10 mouse cellular contexts compared by ENCODE assay signal in the genomic region with DNA sequence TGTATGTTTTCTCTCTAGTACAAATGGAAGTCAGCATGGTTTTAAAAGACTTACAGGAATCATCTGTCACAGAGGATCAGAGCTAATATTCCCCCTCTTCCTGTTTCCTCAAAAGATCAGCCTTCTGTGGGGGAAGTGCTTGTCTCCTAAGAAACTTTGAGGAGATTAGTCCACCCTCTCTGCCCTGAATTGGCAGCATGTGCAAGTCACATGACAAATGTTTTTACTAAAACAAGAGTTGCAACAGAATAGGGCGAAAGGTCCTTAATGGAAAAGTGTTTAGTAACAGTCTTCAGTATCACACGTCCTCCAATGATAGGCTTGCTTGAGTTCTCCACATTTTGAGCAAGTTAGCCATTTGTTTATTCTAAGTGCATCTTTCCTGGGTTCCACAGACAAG.
DNase-seq lines count a peak whose midpoint lies in the region; ATAC-seq and TF ChIP-seq lines count a peak whose summit lies in the region.
"Had no signal": no experiment of that assay in that cellular context is flagged by ENCODE, and none has a peak within 500 bp of the region (broad histone marks: within the 10 kb centered on the region; RNA-seq: fewer than 3 reads in every experiment).

No protein-coding gene starts in this region.

- no peak for TF ChIP-seq POLR2A in liver, adult 2 months (IDR thresholded peaks at IDR 0.05; ENCODE audit: extremely low read depth, insufficient read depth, low read length)
- no peak for TF ChIP-seq POLR2A in thymus, adult 2 months (IDR thresholded peaks at IDR 0.05; ENCODE audit: control insufficient read depth, extremely low read depth, insufficient read depth, low read length, poor library complexity)

- H3K9me3 ChIP-seq in liver, embryonic 11.5 days (ENCODE audit: control insufficient read depth, low read length): no peaks in the 10 kb centered on the region
- H3K9me3 ChIP-seq in kidney, embryonic 16.5 days (ENCODE audit: low read length): no peaks in the 10 kb centered on the region
- H3K9me3 ChIP-seq in intestine, embryonic 15.5 days: no peaks in the 10 kb centered on the region
- H3K9me3 ChIP-seq: forebrain, embryonic 13.5 days had no signal

- H3K27me3 ChIP-seq in liver, adult 2 months (ENCODE audit: control insufficient read depth, insufficient read depth, low read length): no peaks in the 10 kb centered on the region
- H3K27me3 ChIP-seq in liver, embryonic 11.5 days (replicated peaks; ENCODE audit: control insufficient read depth, insufficient read depth, low read length): no peaks in the 10 kb centered on the region
- no peaks in the 10 kb centered on the region for H3K27me3 ChIP-seq in kidney, embryonic 16.5 days (ENCODE audit: insufficient read depth, low read length)
- no peaks in the 10 kb centered on the region for H3K27me3 ChIP-seq in thymus, adult 2 months (ENCODE audit: control insufficient read depth, insufficient read depth, low read length)
- no peaks in the 10 kb centered on the region for H3K27me3 ChIP-seq in intestine, embryonic 15.5 days (replicated peaks)
- H3K27me3 ChIP-seq: forebrain, embryonic 13.5 days; megakaryocyte, embryonic 14.5 days had no signal

- peak; percentile 95 for DNase-seq in liver, adult 2 months (ENCODE audit: extremely low read depth, low read depth, low spot score)
- DNase-seq in liver, embryonic 11.5 days (ENCODE audit: low spot score): no peak
- peak; percentile 59 for DNase-seq in fat pad, adult 2 months (ENCODE audit: extremely low read depth, low read depth, low spot score)
- peak; percentile 64 for DNase-seq in lung, postnatal 25 days (ENCODE audit: low spot score)
- no peak for DNase-seq in thymus, adult 2 months

- no peak overlapping the region for H3K4me2 ChIP-seq in liver, embryonic 11.5 days
- no peak overlapping the region for H3K4me2 ChIP-seq in kidney, embryonic 16.5 days (replicated peaks; ENCODE audit: low read depth, low read length)
- no peak overlapping the region for H3K4me2 ChIP-seq in intestine, embryonic 15.5 days (replicated peaks)
- H3K4me2 ChIP-seq: forebrain, embryonic 13.5 days had no signal

- no peak overlapping the region for H3K4me3 ChIP-seq in liver, adult 2 months (ENCODE audit: insufficient read depth, low read depth, low read length)
- H3K4me3 ChIP-seq in liver, embryonic 11.5 days (ENCODE audit: low read depth, low read length): no peak overlapping the region
- no peak overlapping the region for H3K4me3 ChIP-seq in kidney, embryonic 16.5 days (ENCODE audit: low read length)
- H3K4me3 ChIP-seq in thymus, adult 2 months (ENCODE audit: control insufficient read depth, insufficient read depth, low read length): no peak overlapping the region
- H3K4me3 ChIP-seq in intestine, embryonic 15.5 days (replicated peaks): no peak overlapping the region
- H3K4me3 ChIP-seq: forebrain, embryonic 13.5 days; megakaryocyte, embryonic 14.5 days; myocyte had no signal

- no peaks in the 10 kb centered on the region for H3K79me2 ChIP-seq in liver, adult 2 months (ENCODE audit: control insufficient read depth, insufficient read depth, low read length)

- ATAC-seq in liver, embryonic 11.5 days (replicated peaks; ENCODE audit: low FRiP score): no peak
- 0 out of 2 replicates have a peak, but pooled peaks have one; percentile 15 for ATAC-seq in kidney, embryonic 16.5 days (ENCODE audit: low FRiP score, low TSS enrichment)
- ATAC-seq in intestine, embryonic 15.5 days: no peak
- ATAC-seq: forebrain, embryonic 13.5 days had no signal

- H3K27ac ChIP-seq in liver, adult 2 months (replicated peaks; ENCODE audit: insufficient read depth, low read depth, low read length): no peak overlapping the region
- H3K27ac ChIP-seq in liver, embryonic 11.5 days (ENCODE audit: low read depth, low read length): no peak overlapping the region
- no peak overlapping the region for H3K27ac ChIP-seq in kidney, embryonic 16.5 days (ENCODE audit: low read length)
- H3K27ac ChIP-seq in thymus, adult 2 months (ENCODE audit: control insufficient read depth, insufficient read depth, low read length): no peak overlapping the region
- H3K27ac ChIP-seq in intestine, embryonic 15.5 days: no peak overlapping the region
- H3K27ac ChIP-seq: forebrain, embryonic 13.5 days had no signal

- TF ChIP-seq CTCF in liver, adult 2 months (IDR thresholded peaks at IDR 0.05; ENCODE audit: low read depth, low read length): no peak
- TF ChIP-seq CTCF in thymus, adult 2 months (IDR thresholded peaks at IDR 0.05; ENCODE audit: borderline replicate concordance, control insufficient read depth, extremely low read depth, insufficient read depth, low read length, poor library complexity): no peak

- peaks cover 10% of the 10 kb centered on the region for H3K4me1 ChIP-seq in liver, adult 2 months (ENCODE audit: control insufficient read depth, insufficient read depth, low read length)
- no peaks in the 10 kb centered on the region for H3K4me1 ChIP-seq in liver, embryonic 11.5 days (replicated peaks; ENCODE audit: control insufficient read depth, insufficient read depth, low read length)
- 0 out of 2 replicates have a peak, but pooled peaks cover 2% of the 10 kb centered on the region for H3K4me1 ChIP-seq in kidney, embryonic 16.5 days (ENCODE audit: insufficient read depth, low read length)
- H3K4me1 ChIP-seq in thymus, adult 2 months (replicated peaks; ENCODE audit: control insufficient read depth, insufficient read depth, low read length): no peaks in the 10 kb centered on the region
- H3K4me1 ChIP-seq in intestine, embryonic 15.5 days (replicated peaks): no peaks in the 10 kb centered on the region
- H3K4me1 ChIP-seq: forebrain, embryonic 13.5 days; megakaryocyte, embryonic 14.5 days had no signal

- no peaks in the 10 kb centered on the region for H3K36me3 ChIP-seq in liver, adult 2 months (ENCODE audit: control insufficient read depth, insufficient read depth, low read length)
- H3K36me3 ChIP-seq in liver, embryonic 11.5 days (ENCODE audit: control insufficient read depth, insufficient read depth, low read length): no peaks in the 10 kb centered on the region
- H3K36me3 ChIP-seq in kidney, embryonic 16.5 days (ENCODE audit: insufficient read depth, low read length): no peaks in the 10 kb centered on the region
- no peaks in the 10 kb centered on the region for H3K36me3 ChIP-seq in thymus, adult 2 months (ENCODE audit: control insufficient read depth, insufficient read depth, low read length)
- no peaks in the 10 kb centered on the region for H3K36me3 ChIP-seq in intestine, embryonic 15.5 days

- 0% methylated on average over 2 of the region's 2 CpGs for WGBS in liver, adult 2 months
- 53% methylated on average over 2 of the region's 2 CpGs for whole genome bisulfite sequencing in liver, embryonic 11.5 days
- 56% methylated on average over 2 of the region's 2 CpGs for WGBS in kidney, embryonic 16.5 days
- WGBS in thymus, adult 2 months: 80% methylated on average over 2 of the region's 2 CpGs
- WGBS in intestine, embryonic 15.5 days: 69% methylated on average over 2 of the region's 2 CpGs

- H3K9ac ChIP-seq in liver, adult 2 months (ENCODE audit: low read depth, low read length): no peak overlapping the region
- H3K9ac ChIP-seq in liver, embryonic 11.5 days (ENCODE audit: low read depth, low read length): no peak overlapping the region
- H3K9ac ChIP-seq in kidney, embryonic 16.5 days (replicated peaks; ENCODE audit: low read length): no peak overlapping the region
- no peak overlapping the region for H3K9ac ChIP-seq in intestine, embryonic 15.5 days
- H3K9ac ChIP-seq: forebrain, embryonic 13.5 days had no signal

Comparison
In these comparisons a context has a peak if more than half of its experiments do, and no peak if none do; other contexts are left out.
1. DNase-seq: peak in liver, adult 2 months (single experiment), fat pad, adult 2 months (single experiment) and lung, postnatal 25 days (single experiment); none in liver, embryonic 11.5 days (single experiment) and thymus, adult 2 months (single experiment).